Mouse (Mus musculus): ENCODE data around the gene Slc5a4a. TPM values are rescaled to one million over a fixed set of nuclear protein-coding genes. Genes with fewer than 3 reads are reported as not detected.

Gene Slc5a4a
- total RNA-seq (2014; rRNA removed) = 1.2 TPM in 1 of 2 replicates, not detected in the other
- 0.10 and 0.12 TPM in 2 replicates for polyA plus RNA-seq (2015; fragmentation: Nextera tagmentation; extraction: Ambion mirVana)

GRCm38 (mm10) chr10:76147278-76147677 is at the start of gene Slc5a4a:
Slc5a4a (plus strand) TSS chr10:76147451.
- no peaks in the 10 kb centered on the region for H3K9me3 ChIP-seq (ENCODE audit: low read length)
- WGBS = 91% methylated on average over 5 of the region's 5 CpGs
- no peak for TF ChIP-seq CTCF (IDR thresholded peaks at IDR 0.05)
- no peak for DNase-seq (ENCODE audit: low spot score)
- H3K4me3 ChIP-seq (ENCODE audit: low read depth, low read length) = no peak within 1 kb of the TSS
- H3K4me2 ChIP-seq (ENCODE audit: low read depth, low read length, poor library complexity, severe bottlenecking) = no peak within 1 kb of the TSS
- no peak within 1 kb of the TSS for H3K9ac ChIP-seq (replicated peaks; ENCODE audit: low read length, poor library complexity, severe bottlenecking)
- no peak within 1 kb of the TSS for H3K27ac ChIP-seq (ENCODE audit: low read depth, low read length)
- ATAC-seq (ENCODE audit: low FRiP score) = no peak
- H3K36me3 ChIP-seq (ENCODE audit: insufficient read depth, low read length) = no peaks in the 10 kb centered on the region
- no peaks in the 10 kb centered on the region for H3K4me1 ChIP-seq (ENCODE audit: insufficient read depth, low read length)
- H3K27me3 ChIP-seq (ENCODE audit: insufficient read depth, low read length) = no peaks in the 10 kb centered on the region

- H3K9ac ChIP-seq (replicated peaks; ENCODE audit: low read length, poor library complexity, severe bottlenecking) = no peak within 1 kb of the TSS
- WGBS = 94% methylated on average over 4 of the region's 4 CpGs
- H3K4me2 ChIP-seq (ENCODE audit: low read depth, low read length, poor library complexity, severe bottlenecking) = no peak within 1 kb of the TSS
- H3K27me3 ChIP-seq (ENCODE audit: insufficient read depth, low read length) = no peaks in the 10 kb centered on the region
- H3K4me3 ChIP-seq (ENCODE audit: low read depth, low read length) = no peak within 1 kb of the TSS
- TF ChIP-seq CTCF (IDR thresholded peaks at IDR 0.05) = no peak
- DNase-seq (ENCODE audit: low spot score) (no peak), ATAC-seq (ENCODE audit: low FRiP score) (no peak)
- no peaks in the 10 kb centered on the region for H3K36me3 ChIP-seq (ENCODE audit: insufficient read depth, low read length)
- no peaks in the 10 kb centered on the region for H3K4me1 ChIP-seq (ENCODE audit: insufficient read depth, low read length)
- no peaks in the 10 kb centered on the region for H3K9me3 ChIP-seq (ENCODE audit: low read length)
- H3K27ac ChIP-seq (ENCODE audit: low read depth, low read length) = no peak within 1 kb of the TSS
Observed at GRCm38 (mm10) chr10:76110861-76111260, 36.4 kb upstream of the Slc5a4a start, which contains the start of gene Slc5a4b. Slc5a4b (minus strand) TSS chr10:76110961.

DNA sequence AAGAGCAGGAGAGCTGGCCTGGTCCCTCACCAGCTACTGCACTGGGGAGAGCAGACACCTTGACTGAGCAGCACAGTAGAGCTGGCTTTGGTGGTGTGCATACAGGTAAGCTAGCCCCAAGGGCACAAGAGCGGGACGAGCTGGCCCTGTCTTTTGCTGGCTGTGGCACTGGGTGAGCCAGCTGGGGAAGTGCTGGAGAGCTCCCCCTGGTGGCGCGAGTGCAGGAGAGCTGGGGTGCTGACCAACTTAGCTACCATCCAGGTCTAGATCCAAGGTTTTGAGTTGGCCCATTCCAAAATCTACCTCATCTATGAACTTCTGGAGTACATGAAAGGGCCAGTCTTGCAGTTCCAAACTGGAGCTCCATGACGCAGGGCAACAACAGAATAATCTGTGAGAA is 29.3 kb upstream of the Slc5a4a start:
- Histone ChIP-seq H3K9me3 (ENCODE audit: low read length) (no peaks in the 10 kb centered on the region), H3K36me3 (ENCODE audit: insufficient read depth, low read length) (no peaks in the 10 kb centered on the region), H3K27me3 (ENCODE audit: insufficient read depth, low read length) (no peaks in the 10 kb centered on the region), H3K27ac (ENCODE audit: low read depth, low read length) (no peak overlapping the region), H3K9ac (replicated peaks; ENCODE audit: low read length, poor library complexity, severe bottlenecking) (no peak overlapping the region), H3K4me3 (ENCODE audit: low read depth, low read length) (no peak overlapping the region), H3K4me1 (ENCODE audit: insufficient read depth, low read length) (no peaks in the 10 kb centered on the region), H3K4me2 (ENCODE audit: low read depth, low read length, poor library complexity, severe bottlenecking) (no peak overlapping the region)
- WGBS = 35% methylated on average over 5 of the region's 5 CpGs
- ATAC-seq (ENCODE audit: low FRiP score) (no peak), DNase-seq (ENCODE audit: low spot score) (no peak)
- peak; percentile 52 for TF ChIP-seq CTCF (IDR thresholded peaks at IDR 0.05)

DNA sequence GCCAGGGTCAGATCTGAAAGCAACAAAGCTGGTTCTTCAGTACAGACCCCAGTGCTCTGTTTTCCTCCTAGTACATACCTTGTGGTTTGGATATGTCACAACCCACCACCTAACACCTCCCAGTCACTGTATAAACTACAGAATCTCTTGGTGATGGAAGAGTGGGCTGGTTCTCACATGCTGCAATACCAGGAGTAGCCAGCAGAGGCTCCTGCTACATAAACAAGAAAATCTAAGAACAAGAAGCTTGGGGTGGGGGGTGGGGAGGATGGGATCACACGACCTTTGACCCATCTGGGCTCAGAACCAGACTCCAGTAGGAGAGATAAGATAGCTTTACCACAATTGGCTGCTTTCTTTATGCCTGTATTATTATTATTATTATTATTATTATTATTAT is 28.5 kb upstream of the Slc5a4a start:
- DNase-seq (ENCODE audit: low spot score) = no peak
- Histone ChIP-seq H3K9me3 (ENCODE audit: low read length) (no peaks in the 10 kb centered on the region), H3K4me2 (ENCODE audit: low read depth, low read length, poor library complexity, severe bottlenecking) (no peak overlapping the region), H3K4me1 (ENCODE audit: insufficient read depth, low read length) (no peaks in the 10 kb centered on the region), H3K4me3 (ENCODE audit: low read depth, low read length) (no peak overlapping the region), H3K27ac (ENCODE audit: low read depth, low read length) (no peak overlapping the region), H3K36me3 (ENCODE audit: insufficient read depth, low read length) (no peaks in the 10 kb centered on the region), H3K27me3 (ENCODE audit: insufficient read depth, low read length) (no peaks in the 10 kb centered on the region), H3K9ac (replicated peaks; ENCODE audit: low read length, poor library complexity, severe bottlenecking) (no peak overlapping the region)
- no peak for ATAC-seq (ENCODE audit: low FRiP score)
- TF ChIP-seq CTCF (IDR thresholded peaks at IDR 0.05) = peak; percentile 42
- WGBS = 17% methylated on average over 1 of the region's 1 CpGs

- Histone ChIP-seq H3K9ac (replicated peaks; ENCODE audit: low read length, poor library complexity, severe bottlenecking) (no peak overlapping the region), H3K27ac (ENCODE audit: low read depth, low read length) (no peak overlapping the region), H3K36me3 (ENCODE audit: insufficient read depth, low read length) (no peaks in the 10 kb centered on the region), H3K4me3 (ENCODE audit: low read depth, low read length) (no peak overlapping the region), H3K4me2 (ENCODE audit: low read depth, low read length, poor library complexity, severe bottlenecking) (no peak overlapping the region), H3K27me3 (ENCODE audit: insufficient read depth, low read length) (no peaks in the 10 kb centered on the region), H3K9me3 (ENCODE audit: low read length) (no peaks in the 10 kb centered on the region), H3K4me1 (ENCODE audit: insufficient read depth, low read length) (no peaks in the 10 kb centered on the region)
- TF ChIP-seq CTCF (IDR thresholded peaks at IDR 0.05) = no peak
- WGBS = 37% methylated on average over 4 of the region's 4 CpGs
- no peak for ATAC-seq (ENCODE audit: low FRiP score)
- DNase-seq (ENCODE audit: low spot score) = peak; percentile 8
Observed at GRCm38 (mm10) chr10:76120124-76120711, 27.0 kb upstream of the Slc5a4a start.

DNA sequence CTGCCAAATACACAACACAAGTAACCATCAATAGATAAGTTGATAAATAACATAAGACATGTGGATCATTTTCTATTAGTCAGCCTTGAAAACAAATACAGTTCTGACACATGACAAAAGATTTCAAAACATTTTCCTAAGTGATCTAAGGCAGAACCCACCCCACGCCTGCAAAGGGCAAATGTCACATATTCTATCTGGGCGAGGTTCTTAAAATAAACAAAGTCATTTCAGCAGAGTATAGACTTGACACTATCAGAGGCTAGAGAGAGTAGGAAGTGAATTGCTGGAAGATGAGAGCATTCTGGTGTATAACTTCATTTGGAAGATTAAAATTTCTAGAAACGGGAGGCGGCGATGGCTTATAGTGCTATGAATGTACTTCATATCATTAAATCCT is 25.8 kb upstream of the Slc5a4a start:
- ATAC-seq (ENCODE audit: low FRiP score) (no peak), DNase-seq (ENCODE audit: low spot score) (no peak)
- no peaks in the 10 kb centered on the region for H3K36me3 ChIP-seq (ENCODE audit: insufficient read depth, low read length)
- no peaks in the 10 kb centered on the region for H3K4me1 ChIP-seq (ENCODE audit: insufficient read depth, low read length)
- WGBS = 87% methylated on average over 5 of the region's 5 CpGs
- H3K27ac ChIP-seq (ENCODE audit: low read depth, low read length) = no peak overlapping the region
- H3K9ac ChIP-seq (replicated peaks; ENCODE audit: low read length, poor library complexity, severe bottlenecking) = no peak overlapping the region
- H3K27me3 ChIP-seq (ENCODE audit: insufficient read depth, low read length) = no peaks in the 10 kb centered on the region
- no peak for TF ChIP-seq CTCF (IDR thresholded peaks at IDR 0.05)
- H3K4me3 ChIP-seq (ENCODE audit: low read depth, low read length) = no peak overlapping the region
- H3K4me2 ChIP-seq (ENCODE audit: low read depth, low read length, poor library complexity, severe bottlenecking) = no peak overlapping the region
- H3K9me3 ChIP-seq (ENCODE audit: low read length) = no peaks in the 10 kb centered on the region

Data from midbrain, postnatal 0 days (tissue).